Mouse (Mus musculus) liver, embryonic 14.5 days (tissue): ENCODE data around the gene Vegfb. TPM values are rescaled to one million over a fixed set of nuclear protein-coding genes. Genes with fewer than 3 reads are reported as not detected.
A peak's percentile ranks its signal among the peaks of the same experiment; 100 is the strongest.

ENCODE experiments used
- ATAC-seq: fragments of 200-750 bp; cut with Nextera tagmentation; 2 replicates; pipeline ENCODE4 v1.8.0; 2017; ENCODE audit warnings: moderate number of reproducible peaks, mild to moderate bottlenecking, moderate library complexity; ENCODE audit not compliant: insufficient read depth
- DNase-seq, 3 experiments: peaks; one replicate each; pipeline ENCODE4 v3.0.0-alpha.2; 2012 to 2013; ENCODE audit warnings: low read depth in 3 of 3, low spot score in 3 of 3
- H3K27ac ChIP-seq: fragments of 300-500 bp; sonication (generic); 2 replicates; pipeline ENCODE4 v1.5.1; 2014; ENCODE audit warnings: moderate library complexity, mild to moderate bottlenecking, control low read depth, inconsistent platforms
- H3K27me3 ChIP-seq: fragments of 300-500 bp; sonication (generic); 2 replicates; pipeline ENCODE4 v1.6.1; 2014; ENCODE audit warnings: mild to moderate bottlenecking, low read length, moderate library complexity; ENCODE audit not compliant: control insufficient read depth, insufficient read depth
- H3K36me3 ChIP-seq: fragments of 300-500 bp; sonication (generic); replicated peaks from 2 replicates; pipeline ENCODE4 v1.6.1; 2014; ENCODE audit warnings: low read depth; ENCODE audit not compliant: control insufficient read depth, insufficient read depth
- H3K4me1 ChIP-seq, 2 experiments: fragments of 200-500 bp in 1 of 2; fragments of 300-500 bp in 1 of 2; sonication (generic) in 1 of 2; replicated peaks; 2 replicates each; pipeline ENCODE4 v1.6.1; 2012 to 2014; ENCODE audit warnings: antibody characterized with exemption in 1 of 2, inconsistent platforms in 1 of 2, low read length in 1 of 2; ENCODE audit not compliant: control insufficient read depth in 2 of 2, insufficient read depth in 2 of 2
- H3K4me2 ChIP-seq: fragments of 300-500 bp; sonication (generic); 2 replicates; pipeline ENCODE4 v1.6.1; 2014; ENCODE audit warnings: low read depth, mild to moderate bottlenecking, control low read depth, moderate library complexity
- H3K4me3 ChIP-seq, 2 experiments: fragments of 200-500 bp in 1 of 2; fragments of 300-500 bp in 1 of 2; sonication (generic) in 1 of 2; 2 replicates each; pipeline ENCODE4 v1.5.1; 2012 to 2014; ENCODE audit warnings: low read depth in 2 of 2, low read length in 2 of 2, mild to moderate bottlenecking in 2 of 2, control low read depth in 1 of 2, inconsistent platforms in 1 of 2, moderate library complexity in 1 of 2; ENCODE audit not compliant: insufficient read depth in 1 of 2
- H3K9ac ChIP-seq: fragments of 300-500 bp; sonication (generic); replicated peaks from 2 replicates; pipeline ENCODE4 v1.6.1; 2014; ENCODE audit warnings: mild to moderate bottlenecking, control low read depth, moderate library complexity
- H3K9me3 ChIP-seq: fragments of 300-500 bp; sonication (generic); 2 replicates; pipeline ENCODE4 v1.6.1; 2016; ENCODE audit warnings: low read length, mixed read lengths; ENCODE audit not compliant: control insufficient read depth
- CTCF ChIP-seq: IDR thresholded peaks from 2 replicates; pipeline ENCODE4 v1.5.1; 2016; ENCODE audit warnings: antibody characterized with exemption, low read depth, control low read depth
- EP300 ChIP-seq: IDR thresholded peaks from 2 replicates; pipeline ENCODE4 v1.6.1; 2016; ENCODE audit warnings: antibody characterized with exemption, low read depth
- WGBS: fragments of 180-500 bp; shearing (Covaris S2); extraction: QIAGEN DNeasy Blood & Tissue Kit; methylation state at CpG from one replicate; pipeline ENCODE4 v1.1.7; 2014; ENCODE audit not compliant: insufficient replicate concordance; 5-methylcytosine and 5-hydroxymethylcytosine counted together
- polyA plus RNA-seq, 2 experiments: library from polyadenylated mRNA; depleted of rRNA in 1 of 2; stranded (reverse) in 1 of 2; unstranded in 1 of 2; fragments of >200 nt; fragmentation: Nextera tagmentation in 1 of 2; extraction: Ambion mirVana in 1 of 2; gene quantifications; 2 replicates each; pipeline versions ENCODE4 v1.2.1 to v1.2.3; 2012 to 2014

The Vegfb gene
- polyA plus RNA-seq, 2 experiments = 7.6 to 9.5 TPM

GRCm38 (mm10) chr19:6971644-6972043 lies 15.8 kb downstream of the Vegfb start:
- peaks cover 3% of the 10 kb centered on the region; the same call in 1 of the 2 replicates for H3K27me3 ChIP-seq
- no peak overlapping the region for H3K4me2 ChIP-seq
- no peak overlapping the region for H3K27ac ChIP-seq
- ATAC-seq (no peak), DNase-seq (no peak)
- H3K4me3 ChIP-seq = no peak overlapping the region
- no peak overlapping the region for H3K9ac ChIP-seq
- H3K9me3 ChIP-seq = no peaks in the 10 kb centered on the region
- TF ChIP-seq CTCF (no peak), EP300 (no peak)
- peaks cover 24 to 27% of the 10 kb centered on the region in 2 experiments for H3K4me1 ChIP-seq
- peaks cover under 1% of the 10 kb centered on the region; the same call in 1 of the 2 replicates for H3K36me3 ChIP-seq
- WGBS = 52% methylated on average over 6 of the region's 6 CpGs

GRCm38 (mm10) chr19:6970460-6971085 lies 16.9 kb downstream of the Vegfb start:
- H3K4me3 ChIP-seq = peak overlapping the region in 1 of 2 experiments; percentile 66; a peak in 2 of 4 replicates
- 27% methylated on average over 11 of the region's 11 CpGs for WGBS
- H3K27me3 ChIP-seq = peaks cover 3% of the 10 kb centered on the region; the same call in 1 of the 2 replicates
- peaks cover 24% of the 10 kb centered on the region in 2 experiments for H3K4me1 ChIP-seq
- H3K9ac ChIP-seq = no peak overlapping the region; the same call in none of the 2 replicates
- DNase-seq (no peak), ATAC-seq (no peak)
- H3K9me3 ChIP-seq = no peaks in the 10 kb centered on the region
- H3K36me3 ChIP-seq = no peaks in the 10 kb centered on the region
- TF ChIP-seq EP300 (no peak), CTCF (no peak)
- no peak overlapping the region for H3K27ac ChIP-seq
- peak overlapping the region; percentile 91 for H3K4me2 ChIP-seq

GRCm38 (mm10) chr19:6969665-6970381 lies 17.6 kb downstream of the Vegfb start:
- 1% methylated on average over 55 of the region's 55 CpGs for WGBS
- peak overlapping the region; percentile 91 for H3K4me2 ChIP-seq
- TF ChIP-seq CTCF = peak; percentile 79
- TF ChIP-seq EP300 = no peak
- ATAC-seq (peak; percentile 76), DNase-seq (no peak)
- peaks cover 3% of the 10 kb centered on the region; the same call in 1 of the 2 replicates for H3K27me3 ChIP-seq
- no peaks in the 10 kb centered on the region for H3K9me3 ChIP-seq
- no peaks in the 10 kb centered on the region for H3K36me3 ChIP-seq
- peak overlapping the region; percentile 64 for H3K9ac ChIP-seq
- peaks cover 24% of the 10 kb centered on the region in 2 experiments for H3K4me1 ChIP-seq
- H3K27ac ChIP-seq = no peak overlapping the region
- peak overlapping the region; percentile 53 to 66 for H3K4me3 ChIP-seq

- H3K9me3 ChIP-seq = no peaks in the 10 kb centered on the region
- DNase-seq (no peak), ATAC-seq (no peak)
- peaks cover 24% of the 10 kb centered on the region in 2 experiments for H3K4me1 ChIP-seq
- peak overlapping the region; percentile 91 for H3K4me2 ChIP-seq
- under 1% methylated on average over 20 of the region's 20 CpGs for WGBS
- H3K9ac ChIP-seq = peak overlapping the region; percentile 64
- peaks cover 3% of the 10 kb centered on the region; the same call in 1 of the 2 replicates for H3K27me3 ChIP-seq
- H3K27ac ChIP-seq = no peak overlapping the region
- peak overlapping the region; percentile 53 to 66 for H3K4me3 ChIP-seq
- TF ChIP-seq CTCF (no peak), EP300 (no peak)
- no peaks in the 10 kb centered on the region for H3K36me3 ChIP-seq
These were observed 18.2 kb downstream of the Vegfb start for GRCm38 (mm10) chr19:6969291-6969664.
